Mouse (Mus musculus): ENCODE results near the gene Lhx6.

GRCm38 (mm10) chr2:36081446-36081845 is 23.8 kb downstream of the Lhx6 start:
- TF ChIP-seq CTCF (IDR thresholded peaks at IDR 0.05; ENCODE audit: extremely low read depth, insufficient read depth, low read length) (no peak), POLR2A (IDR thresholded peaks at IDR 0.05; ENCODE audit: extremely low read depth, insufficient read depth, low read length) (no peak)
